Mouse (Mus musculus) liver, embryonic 11.5 days (tissue): ENCODE results near the gene Trappc3. TPM values are rescaled to one million over a fixed set of nuclear protein-coding genes. Genes with fewer than 3 reads are reported as not detected.

ENCODE experiments used
- ATAC-seq: fragments of 200-750 bp; cut with Nextera tagmentation; replicated peaks from 2 replicates; pipeline ENCODE4 v1.8.0; 2017; ENCODE audit warnings: moderate number of reproducible peaks, mild to moderate bottlenecking, moderate TSS enrichment, moderate library complexity; ENCODE audit not compliant: low FRiP score
- DNase-seq: peaks from one replicate; pipeline ENCODE4 v3.0.0-alpha.2; 2017; ENCODE audit warnings: low spot score
- H3K27ac ChIP-seq: fragments of 300-500 bp; sonication (generic); 2 replicates; pipeline ENCODE4 v1.5.1; 2014; ENCODE audit warnings: mild to moderate bottlenecking, low read depth, low read length, control low read depth
- H3K27me3 ChIP-seq: fragments of 300-500 bp; sonication (generic); replicated peaks from 2 replicates; pipeline ENCODE4 v1.6.1; 2014; ENCODE audit warnings: low read length, mixed read lengths; ENCODE audit not compliant: control insufficient read depth, insufficient read depth
- H3K36me3 ChIP-seq: fragments of 300-500 bp; sonication (generic); 2 replicates; pipeline ENCODE4 v1.6.1; 2014; ENCODE audit warnings: mild to moderate bottlenecking, low read length, moderate library complexity, mixed read lengths; ENCODE audit not compliant: control insufficient read depth, insufficient read depth
- H3K4me1 ChIP-seq: fragments of 300-500 bp; sonication (generic); replicated peaks from 2 replicates; pipeline ENCODE4 v1.6.1; 2014; ENCODE audit warnings: low read length, mixed read lengths; ENCODE audit not compliant: control insufficient read depth, insufficient read depth
- H3K4me2 ChIP-seq: fragments of 300-500 bp; sonication (generic); 2 replicates; pipeline ENCODE4 v1.6.1; 2014; ENCODE audit warnings: mild to moderate bottlenecking, control low read depth, moderate library complexity
- H3K4me3 ChIP-seq: fragments of 300-500 bp; sonication (generic); 2 replicates; pipeline ENCODE4 v1.5.1; 2014; ENCODE audit warnings: low read depth, low read length, control low read depth
- H3K9ac ChIP-seq: fragments of 300-500 bp; sonication (generic); 2 replicates; pipeline ENCODE4 v1.6.1; 2014; ENCODE audit warnings: low read depth, low read length, control low read depth
- H3K9me3 ChIP-seq: fragments of 300-500 bp; sonication (generic); 2 replicates; pipeline ENCODE4 v1.6.1; 2016; ENCODE audit warnings: low read length, inconsistent platforms, mixed read lengths; ENCODE audit not compliant: control insufficient read depth
- WGBS: fragments of 180-500 bp; shearing (Covaris S2); extraction: QIAGEN DNeasy Blood & Tissue Kit; methylation state at CpG from one replicate; pipeline ENCODE4 v1.1.7; 2014; 5-methylcytosine and 5-hydroxymethylcytosine counted together
- polyA plus RNA-seq: library from polyadenylated mRNA; unstranded; fragments of >200 nt; fragmentation: Nextera tagmentation; extraction: Ambion mirVana; gene quantifications from 2 replicates; pipeline ENCODE4 v1.2.1, GENCODE M21; 2014

Trappc3 gene
- polyA plus RNA-seq, 1 experiment from 2014 or later, result 20.6 TPM

DNA sequence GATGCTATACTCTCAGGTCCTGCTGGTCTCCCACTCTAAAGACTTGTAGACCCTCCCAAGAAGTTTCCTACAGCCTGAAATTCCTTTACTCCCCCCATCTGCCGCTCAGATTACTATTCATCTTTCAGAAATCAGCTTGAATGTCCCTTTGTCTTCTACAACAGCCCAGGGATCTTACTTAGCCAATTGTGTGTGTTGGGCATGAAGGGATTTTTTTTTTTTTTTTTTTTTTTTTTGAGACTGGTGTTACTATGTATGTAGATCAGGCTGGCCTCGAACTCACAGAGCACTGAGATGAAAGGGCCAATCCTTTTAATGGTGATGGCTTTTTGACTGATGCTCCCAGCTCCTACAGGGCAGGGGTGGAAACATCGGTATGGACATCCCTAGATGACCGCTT lies 33.8 kb downstream of the Trappc3 start:
- H3K4me3 ChIP-seq, result no peak overlapping the region
- no peak overlapping the region for H3K9ac ChIP-seq
- 32% methylated on average over 4 of the region's 4 CpGs for WGBS
- H3K27me3 ChIP-seq, result peaks cover 59% of the 10 kb centered on the region
- ATAC-seq, result no peak
- H3K27ac ChIP-seq, result no peak overlapping the region
- no peaks in the 10 kb centered on the region for H3K9me3 ChIP-seq
- no peaks in the 10 kb centered on the region for H3K36me3 ChIP-seq
- H3K4me1 ChIP-seq, result peaks cover 3% of the 10 kb centered on the region; the same call in 1 of the 2 replicates
- H3K4me2 ChIP-seq, result no peak overlapping the region
- no peak for DNase-seq

DNA sequence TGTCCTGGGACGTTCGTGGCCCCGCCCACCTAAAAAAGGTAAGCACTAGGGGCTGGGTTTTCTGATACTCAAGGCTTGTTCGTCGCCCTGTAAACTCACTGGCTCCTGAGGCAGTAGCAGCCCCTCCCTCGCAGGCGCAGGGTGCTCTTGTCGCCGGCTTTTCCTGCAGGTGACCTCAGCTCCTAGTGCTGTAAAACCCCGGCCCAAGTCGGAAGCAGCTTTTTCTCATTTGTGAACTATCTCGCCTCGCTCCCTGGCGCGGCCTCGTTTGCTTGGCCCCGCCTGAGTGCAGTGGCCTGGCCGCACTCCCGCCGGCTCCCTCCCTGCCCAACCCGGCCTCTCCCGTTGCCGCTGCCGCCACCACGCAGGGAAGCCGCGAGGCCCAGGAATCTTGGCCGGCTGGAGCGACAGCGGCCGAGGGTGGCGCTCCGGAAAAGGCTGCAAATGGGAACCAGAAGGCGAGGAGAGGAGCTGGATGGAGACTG lies 34.5 kb downstream of the Trappc3 start:
- WGBS, result 2% methylated on average over 34 of the region's 34 CpGs
- peak; percentile 56 for DNase-seq

DNA sequence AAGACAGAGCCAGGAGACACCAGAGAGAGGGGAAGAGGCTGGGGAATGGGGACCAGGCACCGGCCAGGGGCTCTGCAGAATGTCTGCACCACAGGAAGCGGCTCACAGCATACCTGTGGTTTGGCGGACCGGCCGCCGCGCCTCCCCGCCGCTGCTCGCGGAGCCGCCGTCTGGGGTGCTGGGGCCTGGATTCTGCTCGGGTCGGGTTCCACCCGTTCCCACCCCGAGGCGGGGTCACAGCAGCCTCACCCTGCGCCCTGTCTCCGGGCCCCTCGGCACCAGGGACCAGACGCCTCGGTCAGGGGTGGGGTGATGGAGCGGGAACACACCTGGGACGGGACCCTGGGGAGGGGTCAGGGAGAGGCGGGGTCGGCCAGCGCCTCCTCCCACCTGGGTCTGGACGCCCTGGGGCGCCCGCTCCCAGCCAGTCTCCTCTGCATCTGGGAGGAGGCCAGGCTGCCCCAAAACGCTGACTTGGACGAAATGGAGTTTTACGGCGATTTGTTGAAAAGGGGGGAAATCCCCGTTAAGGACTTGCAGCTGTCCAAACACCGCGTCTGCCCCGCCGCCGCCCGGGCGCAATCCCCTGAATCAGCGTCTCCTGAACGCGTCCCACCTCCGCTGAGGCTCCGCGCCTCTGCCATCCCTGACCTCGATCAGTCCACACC lies 38.9 kb downstream of the Trappc3 start:
- H3K4me2 ChIP-seq, result peak overlapping the region; percentile 59
- 2% methylated on average over 50 of the region's 50 CpGs for WGBS
- H3K27me3 ChIP-seq, result peaks cover 77% of the 10 kb centered on the region
- H3K9ac ChIP-seq, result no peak overlapping the region
- H3K9me3 ChIP-seq, result no peaks in the 10 kb centered on the region
- peaks cover 6% of the 10 kb centered on the region; the same call in 1 of the 2 replicates for H3K4me1 ChIP-seq
- H3K36me3 ChIP-seq, result no peaks in the 10 kb centered on the region
- ATAC-seq (no peak), DNase-seq (no peak)
- H3K27ac ChIP-seq, result no peak overlapping the region
- H3K4me3 ChIP-seq, result peak overlapping the region; percentile 40

More for the DNA sequence above, 34.5 kb downstream of the Trappc3 start:
- peaks cover 6% of the 10 kb centered on the region; the same call in 1 of the 2 replicates for H3K4me1 ChIP-seq
- peak overlapping the region; percentile 36 for H3K4me3 ChIP-seq
- no peaks in the 10 kb centered on the region for H3K9me3 ChIP-seq
- no peaks in the 10 kb centered on the region for H3K36me3 ChIP-seq
- H3K9ac ChIP-seq, result peak overlapping the region; percentile 2; the same call in 1 of the 2 replicates
- peaks cover 62% of the 10 kb centered on the region for H3K27me3 ChIP-seq
- H3K27ac ChIP-seq, result no peak overlapping the region
- H3K4me2 ChIP-seq, result peak overlapping the region; percentile 71
- ATAC-seq, result no peak

GRCm38 (mm10) chr4:126301584-126302309 lies 39.6 kb downstream of the Trappc3 start:
- Histone ChIP-seq H3K27me3 (peaks cover 70% of the 10 kb centered on the region), H3K36me3 (no peaks in the 10 kb centered on the region), H3K27ac (no peak overlapping the region), H3K4me1 (peaks cover 6% of the 10 kb centered on the region; the same call in 1 of the 2 replicates), H3K9me3 (no peaks in the 10 kb centered on the region), H3K4me3 (peak overlapping the region; percentile 40), H3K9ac (no peak overlapping the region), H3K4me2 (peak overlapping the region; percentile 59)
- DNase-seq (no peak), ATAC-seq (no peak)
- 10% methylated on average over 27 of the region's 27 CpGs for WGBS

GRCm38 (mm10) chr4:126303877-126304276 lies 41.8 kb downstream of the Trappc3 start:
- Histone ChIP-seq H3K27me3 (peaks cover 49% of the 10 kb centered on the region), H3K4me3 (no peak overlapping the region), H3K9me3 (no peaks in the 10 kb centered on the region), H3K4me2 (no peak overlapping the region), H3K36me3 (no peaks in the 10 kb centered on the region), H3K4me1 (0 out of 2 replicates have a peak, but pooled peaks cover 3% of the 10 kb centered on the region), H3K27ac (no peak overlapping the region), H3K9ac (no peak overlapping the region)
- ATAC-seq (no peak), DNase-seq (no peak)
- 61% methylated on average over 4 of the region's 4 CpGs for WGBS

DNA sequence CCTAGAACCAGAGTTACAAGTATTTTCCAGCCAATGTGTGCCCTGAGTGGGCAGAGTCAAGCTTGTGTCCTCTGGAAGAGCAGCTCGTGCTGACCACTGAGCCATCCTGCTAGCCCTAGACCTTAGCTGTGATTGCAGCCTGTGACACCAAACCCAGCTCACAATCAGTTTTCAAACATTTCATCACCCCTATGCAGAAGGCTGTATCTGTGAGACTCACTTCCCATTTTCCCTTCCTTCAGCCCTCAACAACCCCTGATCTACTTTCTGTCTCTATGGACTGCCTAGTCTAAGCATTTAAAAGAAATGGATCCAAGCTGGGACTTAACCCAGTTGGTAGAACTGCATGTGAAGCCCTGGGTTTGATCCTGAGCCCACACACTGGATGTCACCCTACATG lies 43.3 kb downstream of the Trappc3 start:
- Histone ChIP-seq H3K36me3 (no peaks in the 10 kb centered on the region), H3K27ac (no peak overlapping the region), H3K9ac (no peak overlapping the region), H3K9me3 (no peaks in the 10 kb centered on the region), H3K4me1 (peaks cover 3% of the 10 kb centered on the region; the same call in 1 of the 2 replicates), H3K27me3 (peaks cover 35% of the 10 kb centered on the region), H3K4me2 (no peak overlapping the region), H3K4me3 (no peak overlapping the region)
- DNase-seq (no peak), ATAC-seq (no peak)
- WGBS, result 73% methylated on average over 1 of the region's 1 CpGs

GRCm38 (mm10) chr4:126306058-126306457 lies 43.9 kb downstream of the Trappc3 start:
- 80% methylated on average over 6 of the region's 6 CpGs for WGBS
- H3K4me3 ChIP-seq, result no peak overlapping the region
- peaks cover 2% of the 10 kb centered on the region; the same call in 1 of the 2 replicates for H3K4me1 ChIP-seq
- H3K4me2 ChIP-seq, result no peak overlapping the region
- H3K27me3 ChIP-seq, result peaks cover 29% of the 10 kb centered on the region
- H3K9me3 ChIP-seq, result no peaks in the 10 kb centered on the region
- no peaks in the 10 kb centered on the region for H3K36me3 ChIP-seq
- H3K9ac ChIP-seq, result no peak overlapping the region
- ATAC-seq, result no peak
- DNase-seq, result no peak
- H3K27ac ChIP-seq, result no peak overlapping the region

GRCm38 (mm10) chr4:126306827-126307226 lies 44.7 kb downstream of the Trappc3 start:
- H3K27ac ChIP-seq, result no peak overlapping the region
- H3K4me3 ChIP-seq, result no peak overlapping the region
- peaks cover 21% of the 10 kb centered on the region for H3K27me3 ChIP-seq
- no peak for DNase-seq
- ATAC-seq, result no peak
- no peak overlapping the region for H3K9ac ChIP-seq
- H3K4me2 ChIP-seq, result no peak overlapping the region
- H3K36me3 ChIP-seq, result no peaks in the 10 kb centered on the region
- H3K9me3 ChIP-seq, result no peaks in the 10 kb centered on the region
- no peaks in the 10 kb centered on the region; the same call in 1 of the 2 replicates for H3K4me1 ChIP-seq
- WGBS, result 14% methylated on average over 2 of the region's 2 CpGs
